Mouse (Mus musculus) gastrocnemius, postnatal 10 days (tissue): ENCODE measurements around the gene Cstf3. TPM values are rescaled to one million over a fixed set of nuclear protein-coding genes. Genes with fewer than 3 reads are reported as not detected.
A peak's percentile ranks its signal among the peaks of the same experiment; 100 is the strongest.

Experiments
- DNase-seq: peaks from one replicate; pipeline ENCODE4 v3.0.0; 2021; ENCODE audit warnings: mixed read lengths
- total RNA-seq, 2 experiments: library from RNA; stranded (reverse); gene quantifications; 2 replicates each; pipeline ENCODE4 v1.2.3; 2021

Cstf3 gene
- total RNA-seq, 2 experiments from 2014 or later, result 12.4 to 17.0 TPM

DNA sequence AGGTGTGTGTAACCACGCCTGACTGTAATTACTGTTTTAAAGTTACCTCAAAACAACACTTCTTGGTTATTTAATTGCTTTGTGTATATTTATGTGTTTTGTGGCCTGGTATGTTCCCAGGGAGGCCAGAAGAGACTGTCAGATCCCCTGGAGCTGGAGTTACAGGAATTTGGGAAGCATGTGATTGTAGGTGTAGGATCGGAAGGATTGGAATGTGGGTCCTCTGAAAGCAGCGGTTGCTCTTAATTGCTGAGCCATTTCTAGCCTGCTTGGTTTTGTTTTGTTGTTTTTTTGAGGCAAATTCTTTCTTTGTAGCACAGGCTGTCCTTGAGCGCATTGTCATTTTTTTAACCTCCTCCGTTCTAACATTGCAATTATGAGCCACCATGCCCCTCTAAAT, 14.4 kb downstream of the Cstf3 start:
- DNase-seq, result no peak

DNA sequence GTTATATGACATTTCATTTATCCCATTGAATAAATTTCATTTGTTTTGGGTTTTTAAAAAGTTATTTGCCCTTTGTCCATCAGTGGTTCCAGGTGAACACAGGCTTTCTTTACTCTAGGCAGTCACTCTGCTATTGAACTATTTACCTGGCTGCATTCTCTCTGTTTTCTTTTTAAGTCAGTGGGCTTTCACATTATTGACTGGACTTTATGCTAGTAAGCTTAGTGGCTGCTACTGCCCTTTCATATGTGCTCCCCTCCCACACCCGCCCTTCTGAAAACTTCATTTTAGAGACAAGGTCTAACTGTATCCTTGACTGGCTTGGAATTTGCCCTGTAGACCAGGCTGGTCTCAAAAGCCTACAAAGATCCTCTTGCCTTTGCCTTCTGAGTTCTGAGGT, 15.2 kb downstream of the Cstf3 start:
- DNase-seq, result no peak

DNA sequence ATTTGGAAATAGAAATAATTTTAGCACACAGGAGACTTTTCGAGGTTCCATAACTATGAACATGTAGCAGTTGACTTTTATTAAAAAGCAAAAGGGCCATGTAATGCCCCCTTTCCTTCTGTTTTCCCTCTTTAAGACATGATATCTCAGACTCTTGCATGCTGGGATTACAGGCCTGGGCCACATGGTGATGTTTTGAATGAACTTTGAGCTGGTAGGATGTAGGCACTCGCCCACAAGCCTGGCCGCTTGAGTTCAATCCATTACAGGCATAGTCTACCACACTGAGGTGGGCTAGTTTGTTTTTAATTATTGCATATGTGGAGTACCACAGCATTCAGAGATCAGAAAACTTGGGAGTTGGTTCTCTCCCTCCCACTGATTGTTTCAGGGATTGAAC, 24.5 kb downstream of the Cstf3 start:
- DNase-seq, result no peak

GRCm38 (mm10) chr2:104615985-104616711, 25.8 kb downstream of the Cstf3 start:
- DNase-seq, result no peak

GRCm38 (mm10) chr2:104658659-104659058, 68.3 kb downstream of the Cstf3 start:
- DNase-seq, result no peak

DNA sequence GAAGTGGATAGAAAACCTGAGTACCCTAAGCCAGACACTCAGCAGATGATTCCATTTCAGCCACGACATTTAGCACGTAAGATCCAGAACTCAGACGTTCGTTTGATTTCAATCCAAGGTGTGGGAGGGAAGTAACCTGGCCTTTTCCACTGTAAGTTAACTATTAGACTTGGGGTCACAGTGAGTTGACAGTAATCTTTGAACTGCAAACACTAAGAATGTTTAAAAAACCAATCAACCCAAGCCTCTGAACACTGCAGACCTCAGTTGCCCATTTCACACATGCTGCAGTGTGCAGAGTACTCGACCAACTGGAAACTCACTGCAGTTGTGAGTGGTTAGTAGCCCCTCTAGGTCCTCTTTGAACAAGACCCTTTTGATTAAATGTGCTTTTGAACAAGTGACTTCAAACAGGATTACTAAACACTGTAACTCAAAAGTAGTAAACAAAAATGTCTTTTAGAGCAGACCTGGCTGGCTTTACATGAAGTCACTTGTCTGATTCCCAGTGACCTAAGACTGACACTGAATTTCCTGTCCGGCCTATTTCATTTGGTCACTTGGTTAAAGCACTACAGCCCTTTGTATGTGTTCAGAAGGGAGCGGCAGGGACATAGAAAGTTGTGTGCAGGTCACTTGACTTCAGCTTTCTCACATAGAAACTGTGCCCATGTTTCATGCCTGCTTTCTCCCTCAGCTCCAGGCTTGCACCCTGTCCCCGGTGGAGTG, 73.2 kb downstream of the Cstf3 start:
- DNase-seq, result no peak

DNA sequence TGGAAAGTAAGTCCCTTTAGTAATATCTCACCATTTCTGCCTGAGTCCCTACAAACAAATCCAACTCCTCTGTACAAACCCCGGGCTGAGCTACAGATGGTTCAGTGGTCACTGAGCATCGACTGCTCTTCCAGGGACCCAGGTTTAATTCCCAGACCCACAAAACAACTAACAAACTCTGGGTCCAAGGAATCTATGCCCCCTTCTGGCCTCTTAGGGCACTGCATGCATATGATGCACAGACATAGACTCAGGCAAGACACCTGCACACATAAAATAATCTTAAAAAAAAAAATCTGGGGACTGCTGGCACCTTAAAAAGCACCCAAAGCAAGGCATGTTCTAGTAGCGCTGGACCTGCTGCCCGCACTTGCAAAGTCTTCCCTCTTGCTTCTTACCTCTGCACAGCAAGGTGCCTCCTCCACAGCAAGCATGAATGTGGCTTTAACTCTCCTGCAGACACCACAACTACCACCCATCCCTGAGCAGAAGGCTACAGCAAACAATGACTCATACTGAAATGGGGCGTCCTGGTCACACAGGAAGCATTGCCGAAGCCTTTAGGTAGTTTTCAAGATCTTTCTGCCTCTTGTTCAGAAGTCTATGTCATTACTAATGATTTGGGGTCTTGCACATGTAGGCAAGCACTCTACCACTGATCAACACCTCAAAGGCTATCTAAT, 78.9 kb downstream of the Cstf3 start:
- DNase-seq, result no peak

GRCm38 (mm10) chr2:104671724-104672123, 81.4 kb downstream of the Cstf3 start:
- DNase-seq, result no peak

GRCm38 (mm10) chr2:104677326-104677725, 87.0 kb downstream of the Cstf3 start:
- DNase-seq, result no peak

GRCm38 (mm10) chr2:104684771-104685170, 94.4 kb downstream of the Cstf3 start:
- no peak for DNase-seq

DNA sequence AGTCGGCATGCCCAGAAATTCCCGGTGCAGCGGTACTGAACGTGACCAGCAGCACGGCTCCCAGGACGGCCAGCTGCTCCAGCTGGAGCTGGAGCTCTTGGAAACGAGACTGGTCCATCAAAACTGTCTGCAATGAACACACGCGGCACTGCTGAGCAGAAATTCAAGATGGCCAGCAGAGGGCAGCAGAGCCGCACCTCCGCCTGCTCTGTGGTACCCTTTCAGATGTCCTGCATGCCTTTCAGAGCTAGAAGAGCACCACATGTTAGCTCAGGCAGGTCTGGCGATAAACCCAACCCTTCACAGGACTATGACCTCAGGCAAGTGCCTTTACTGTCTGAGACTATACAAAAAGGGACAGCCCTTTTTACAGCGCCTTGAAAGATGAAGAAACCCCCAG, 95.1 kb downstream of the Cstf3 start:
- peak; percentile 80 for DNase-seq

GRCm38 (mm10) chr2:104687261-104687660, 96.9 kb downstream of the Cstf3 start:
- no peak for DNase-seq

- DNase-seq, result no peak
These were observed 98.0 kb downstream of the Cstf3 start for GRCm38 (mm10) chr2:104688321-104688720.

GRCm38 (mm10) chr2:104688724-104689123, 98.4 kb downstream of the Cstf3 start:
- DNase-seq, result no peak

GRCm38 (mm10) chr2:104690720-104691119, 100.4 kb downstream of the Cstf3 start:
- DNase-seq, result no peak

DNA sequence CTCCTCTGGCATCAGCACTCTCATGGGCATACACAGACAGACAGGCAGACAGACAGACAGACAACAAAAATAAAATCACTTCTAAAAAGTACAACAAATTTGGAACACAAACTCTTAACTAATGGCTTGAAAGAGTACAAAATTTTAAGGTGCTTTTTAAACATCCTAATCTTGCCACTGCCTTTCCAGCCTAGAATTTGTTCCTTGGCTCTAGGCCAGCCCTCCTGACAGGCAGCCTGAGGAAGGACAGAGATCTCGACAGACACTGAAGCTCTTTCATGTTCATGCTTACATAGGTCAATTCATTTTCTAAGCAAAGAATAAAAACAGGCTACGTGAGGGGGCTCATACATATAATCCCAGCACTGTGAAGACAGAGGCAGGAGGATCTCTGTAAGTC, 102.2 kb downstream of the Cstf3 start:
- no peak for DNase-seq

DNA sequence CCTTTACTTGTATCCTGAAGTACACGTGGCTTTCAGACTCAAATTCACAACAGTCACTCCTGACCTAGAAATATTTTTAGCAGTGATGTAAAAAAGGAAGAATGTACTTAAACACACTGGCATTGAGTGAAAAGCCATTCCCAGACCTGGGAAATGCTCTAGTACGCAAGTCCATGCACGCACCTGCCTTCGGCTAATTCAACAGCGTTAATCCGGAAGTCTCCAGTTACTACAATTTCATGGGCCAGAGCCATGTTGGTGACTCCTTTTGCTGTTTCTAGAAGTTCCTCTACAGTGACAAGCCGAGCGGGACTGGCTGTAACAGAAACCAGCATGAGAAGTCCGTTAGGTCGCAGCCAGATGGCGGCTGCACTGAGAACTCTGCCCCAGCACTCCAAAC, 109.3 kb downstream of the Cstf3 start:
- DNase-seq, result no peak

GRCm38 (mm10) chr2:104703158-104703557, 112.8 kb downstream of the Cstf3 start:
- DNase-seq, result no peak

GRCm38 (mm10) chr2:104704355-104704754, 114.0 kb downstream of the Cstf3 start:
- no peak for DNase-seq

GRCm38 (mm10) chr2:104709786-104710337, 119.5 kb downstream of the Cstf3 start:
- no peak for DNase-seq

DNA sequence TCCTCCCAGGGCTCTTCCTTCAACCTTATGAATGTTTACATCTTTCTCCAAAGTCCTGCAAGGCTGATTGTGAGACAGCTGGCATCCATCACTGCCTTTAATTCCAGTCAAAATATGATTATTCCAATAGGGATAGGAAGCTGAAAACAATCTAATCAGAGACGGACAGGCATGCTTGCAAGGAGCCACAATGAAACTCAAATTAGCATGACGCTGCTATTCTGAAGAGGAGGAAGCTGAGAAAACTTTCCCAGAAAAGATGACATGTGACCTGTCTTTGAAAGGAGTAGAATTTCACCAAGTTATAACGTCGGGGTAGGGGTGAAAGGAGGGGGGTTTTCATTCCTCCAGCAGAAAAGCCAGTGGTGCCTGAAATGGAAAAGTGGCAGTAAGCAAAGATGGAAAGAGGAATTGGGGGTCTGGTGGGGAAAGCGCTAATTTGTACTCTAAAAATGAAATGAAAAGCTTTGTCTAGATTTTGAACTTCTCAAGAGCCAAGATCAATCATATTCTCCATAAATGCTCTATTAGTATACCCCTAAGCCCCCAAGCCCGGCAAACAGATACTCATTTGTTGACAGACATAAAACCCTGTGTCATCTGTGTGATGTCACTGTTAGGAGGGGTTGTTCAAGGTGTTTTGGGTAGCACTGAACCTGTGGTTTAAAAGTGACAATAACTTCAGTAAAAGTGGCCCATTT, 120.5 kb downstream of the Cstf3 start:
- DNase-seq, result no peak
